Mouse (Mus musculus): Measurements from ENCODE around the gene Chpt1.

GRCm38 (mm10) chr10:88514495-88514894 lies 10.6 kb upstream of the Chpt1 start:
- TF ChIP-seq CTCF (IDR thresholded peaks at IDR 0.05; ENCODE audit: extremely low read depth, insufficient read length, insufficient replicate concordance, low read depth, low read length) (peak; percentile 47; the same call in 1 of the 2 replicates), POLR2A (IDR thresholded peaks at IDR 0.05; ENCODE audit: low read depth, low read length) (no peak)

Data from small intestine, adult 2 months (tissue).